Mouse (Mus musculus): ENCODE results near the gene Gm45062. TPM values are rescaled to one million over a fixed set of nuclear protein-coding genes. Genes with fewer than 3 reads are reported as not detected.

Gm45062 gene
- polyA plus RNA-seq, 1 experiment from 2014 or later: 9.7 TPM

DNA sequence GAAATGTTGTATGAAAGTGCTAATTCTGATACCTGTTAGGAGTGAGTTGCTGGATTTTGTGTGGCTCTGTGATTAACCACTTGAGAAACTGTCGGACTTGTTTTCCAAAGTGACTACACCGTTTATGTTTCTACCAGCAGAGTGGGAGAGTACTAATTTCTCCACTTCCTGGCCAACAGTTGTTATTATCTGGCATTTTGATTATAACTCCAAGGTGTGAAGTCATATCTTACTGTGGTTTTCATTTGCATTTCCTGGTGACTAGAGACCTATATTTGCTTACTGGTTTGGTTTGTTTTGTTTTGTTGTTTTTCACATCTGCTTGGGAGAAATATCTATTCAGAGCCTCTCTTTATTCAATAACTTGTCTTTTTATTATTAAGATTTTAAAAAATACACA is 149.1 kb downstream of the Gm45062 start:
- Histone ChIP-seq H3K9me3 (no peaks in the 10 kb centered on the region), H3K36me3 (no peaks in the 10 kb centered on the region), H3K27me3 (no peaks in the 10 kb centered on the region), H3K9ac (no peak overlapping the region), H3K27ac (no peak overlapping the region), H3K4me2 (no peak overlapping the region), H3K4me3 (no peak overlapping the region), H3K4me1 (no peaks in the 10 kb centered on the region)
- 74% methylated on average over 2 of the region's 2 CpGs for WGBS
- ATAC-seq (ENCODE audit: insufficient number of reproducible peaks, low FRiP score, low TSS enrichment, low read depth): no peak

DNA sequence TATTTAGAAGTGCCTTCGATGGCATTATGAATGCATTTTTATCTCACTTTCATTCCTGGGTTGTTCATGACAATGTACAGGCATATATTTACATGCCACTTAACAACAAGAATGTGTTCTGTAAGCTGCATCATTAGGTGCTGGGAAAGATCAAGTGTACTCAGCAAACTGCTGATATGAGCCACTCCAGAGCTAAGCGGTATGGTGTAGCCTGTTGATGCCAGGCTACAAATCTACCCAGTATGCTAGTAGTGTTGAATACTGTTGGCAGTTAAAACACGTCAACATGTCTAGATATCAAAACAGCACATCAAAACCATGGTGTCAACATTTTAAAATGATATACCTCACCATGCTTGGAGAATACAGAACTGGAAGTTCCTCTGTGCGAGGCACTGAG is 150.6 kb downstream of the Gm45062 start:
- Histone ChIP-seq H3K4me1 (no peaks in the 10 kb centered on the region), H3K4me3 (no peak overlapping the region), H3K9me3 (no peaks in the 10 kb centered on the region), H3K27me3 (no peaks in the 10 kb centered on the region), H3K27ac (no peak overlapping the region), H3K4me2 (no peak overlapping the region), H3K36me3 (no peaks in the 10 kb centered on the region), H3K9ac (no peak overlapping the region)
- WGBS: 94% methylated on average over 4 of the region's 4 CpGs
- no peak for ATAC-seq (ENCODE audit: insufficient number of reproducible peaks, low FRiP score, low TSS enrichment, low read depth)

DNA sequence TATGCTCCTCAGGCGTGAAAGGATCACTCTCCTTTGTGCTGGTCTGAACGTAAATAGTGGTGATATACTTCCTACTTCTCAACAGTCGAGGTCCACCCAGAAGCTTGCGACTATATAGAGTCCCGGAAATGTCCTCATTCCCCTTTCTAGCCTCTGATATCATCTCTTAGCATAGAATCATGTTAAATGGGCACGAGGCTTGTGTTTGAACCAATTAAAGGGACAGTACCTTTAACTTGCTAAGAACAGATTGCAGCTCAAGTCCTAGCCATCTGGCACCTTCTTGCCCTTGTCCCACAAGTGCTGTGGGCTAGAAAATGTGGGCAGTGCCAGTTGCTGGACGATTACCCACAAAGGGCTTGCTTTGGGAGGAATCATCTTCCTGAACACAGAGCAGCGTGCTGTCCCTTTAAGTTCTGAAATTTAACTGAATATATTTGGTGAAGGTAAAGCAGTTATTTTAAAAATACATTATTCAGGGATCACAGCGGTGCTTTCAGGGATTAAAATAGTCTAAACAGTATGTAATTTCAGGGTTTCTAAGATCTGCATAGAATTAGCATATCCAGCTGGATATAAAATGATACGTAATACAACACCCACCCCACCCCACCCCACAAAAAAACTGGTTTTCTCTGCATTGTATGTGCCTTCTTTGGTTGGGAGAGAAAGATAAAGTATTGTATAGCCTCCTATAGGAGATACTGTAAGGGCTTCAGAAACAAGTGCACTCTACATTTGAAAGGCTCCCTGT is 153.8 kb downstream of the Gm45062 start:
- Histone ChIP-seq H3K4me1 (no peaks in the 10 kb centered on the region), H3K27ac (no peak overlapping the region), H3K4me2 (no peak overlapping the region), H3K27me3 (no peaks in the 10 kb centered on the region), H3K9ac (no peak overlapping the region), H3K4me3 (no peak overlapping the region), H3K36me3 (no peaks in the 10 kb centered on the region), H3K9me3 (no peaks in the 10 kb centered on the region)
- 71% methylated on average over 10 of the region's 10 CpGs for WGBS
- ATAC-seq (ENCODE audit: insufficient number of reproducible peaks, low FRiP score, low TSS enrichment, low read depth): no peak

DNA sequence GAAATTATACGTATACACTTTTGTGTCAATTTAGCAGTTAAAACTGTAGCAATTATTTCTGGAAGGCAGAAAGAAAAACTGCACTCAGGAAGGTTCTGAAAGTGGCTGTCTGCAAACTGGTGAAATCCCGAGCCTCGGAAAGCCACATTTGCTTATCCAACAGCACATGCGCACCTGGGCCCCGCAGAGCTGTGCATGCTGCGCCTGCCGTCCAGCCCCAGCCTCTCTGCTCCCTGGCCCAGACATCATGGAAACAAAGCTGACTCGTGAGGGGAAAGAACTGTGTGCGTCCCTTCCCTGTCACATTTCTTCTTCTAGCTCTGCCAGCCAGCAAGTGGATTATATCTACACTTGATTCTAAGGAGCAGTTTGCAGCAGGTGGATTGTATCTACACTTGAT is 154.8 kb downstream of the Gm45062 start:
- Histone ChIP-seq H3K9ac (no peak overlapping the region), H3K9me3 (no peaks in the 10 kb centered on the region), H3K4me1 (no peaks in the 10 kb centered on the region), H3K4me3 (no peak overlapping the region), H3K27ac (no peak overlapping the region), H3K4me2 (no peak overlapping the region), H3K27me3 (no peaks in the 10 kb centered on the region), H3K36me3 (no peaks in the 10 kb centered on the region)
- no peak for ATAC-seq (ENCODE audit: insufficient number of reproducible peaks, low FRiP score, low TSS enrichment, low read depth)
- WGBS: 59% methylated on average over 9 of the region's 9 CpGs

DNA sequence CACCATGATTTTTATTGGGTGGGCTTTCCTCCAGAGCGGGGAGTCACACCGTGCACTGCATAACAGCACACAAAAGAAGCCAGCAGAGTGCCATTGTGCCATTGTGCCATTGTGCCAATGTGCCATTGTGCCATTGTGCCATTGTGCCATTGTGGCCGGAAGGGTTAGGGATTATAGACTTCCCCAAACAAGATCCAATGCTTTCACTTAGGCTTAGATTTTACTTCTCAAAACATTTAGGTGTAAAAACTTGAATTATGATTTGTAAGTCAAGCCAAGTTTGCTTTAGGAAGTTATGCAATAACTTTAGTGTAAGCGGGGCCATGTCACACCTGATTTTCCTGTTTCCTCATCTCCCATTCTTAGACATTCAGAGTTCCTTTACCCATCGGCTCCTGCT is 156.6 kb downstream of the Gm45062 start:
- 82% methylated on average over 5 of the region's 5 CpGs for WGBS
- H3K9ac ChIP-seq: no peak overlapping the region
- H3K27me3 ChIP-seq: no peaks in the 10 kb centered on the region
- no peaks in the 10 kb centered on the region for H3K9me3 ChIP-seq
- H3K4me3 ChIP-seq: no peak overlapping the region
- ATAC-seq (ENCODE audit: insufficient number of reproducible peaks, low FRiP score, low TSS enrichment, low read depth): no peak
- peaks cover 4% of the 10 kb centered on the region; the same call in 1 of the 2 replicates for H3K4me1 ChIP-seq
- no peak overlapping the region for H3K27ac ChIP-seq
- no peak overlapping the region for H3K4me2 ChIP-seq
- no peaks in the 10 kb centered on the region for H3K36me3 ChIP-seq

DNA sequence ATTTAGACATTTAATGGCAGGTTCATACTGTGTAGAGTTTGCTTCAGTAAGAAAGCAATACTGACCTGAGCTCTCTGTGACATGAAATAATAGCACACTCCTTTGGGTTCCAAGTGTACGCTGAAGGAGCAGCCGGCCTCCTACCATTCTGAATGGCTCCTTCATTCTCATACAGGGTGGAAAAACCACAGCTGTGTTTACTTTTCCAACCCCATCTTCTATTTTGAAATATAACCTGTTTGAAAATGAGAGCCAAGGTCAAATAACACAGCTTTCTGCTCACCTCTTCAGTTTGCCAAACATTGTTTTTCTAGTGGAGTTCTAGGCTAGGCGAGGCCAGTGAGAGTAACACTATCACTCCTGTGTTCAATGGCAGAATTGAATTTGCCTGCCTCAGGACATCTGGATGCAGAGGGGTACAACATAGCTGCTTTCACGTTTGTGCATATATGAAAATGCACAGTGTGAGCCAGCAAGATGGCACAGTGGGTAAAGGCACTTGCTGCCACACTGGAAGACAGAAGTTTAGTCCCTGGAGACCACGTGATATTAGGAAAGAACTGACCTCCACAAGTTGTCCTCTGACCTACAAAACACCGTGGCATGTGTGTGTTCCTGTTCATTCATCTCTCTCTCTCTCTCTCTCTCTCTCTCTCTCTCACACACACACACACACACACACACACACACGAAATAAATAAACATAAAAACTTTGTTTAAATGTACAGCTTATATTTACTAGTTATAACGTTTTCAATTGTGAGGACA is 157.7 kb downstream of the Gm45062 start:
- no peak for ATAC-seq (ENCODE audit: insufficient number of reproducible peaks, low FRiP score, low TSS enrichment, low read depth)
- Histone ChIP-seq H3K9ac (no peak overlapping the region), H3K4me3 (no peak overlapping the region), H3K4me1 (peaks cover 4% of the 10 kb centered on the region; the same call in 1 of the 2 replicates), H3K9me3 (no peaks in the 10 kb centered on the region), H3K27ac (0 out of 2 replicates have a peak overlapping the region, but pooled peaks have one; percentile 11), H3K36me3 (no peaks in the 10 kb centered on the region), H3K4me2 (no peak overlapping the region), H3K27me3 (no peaks in the 10 kb centered on the region)
- 72% methylated on average over 8 of the region's 8 CpGs for whole genome bisulfite sequencing

DNA sequence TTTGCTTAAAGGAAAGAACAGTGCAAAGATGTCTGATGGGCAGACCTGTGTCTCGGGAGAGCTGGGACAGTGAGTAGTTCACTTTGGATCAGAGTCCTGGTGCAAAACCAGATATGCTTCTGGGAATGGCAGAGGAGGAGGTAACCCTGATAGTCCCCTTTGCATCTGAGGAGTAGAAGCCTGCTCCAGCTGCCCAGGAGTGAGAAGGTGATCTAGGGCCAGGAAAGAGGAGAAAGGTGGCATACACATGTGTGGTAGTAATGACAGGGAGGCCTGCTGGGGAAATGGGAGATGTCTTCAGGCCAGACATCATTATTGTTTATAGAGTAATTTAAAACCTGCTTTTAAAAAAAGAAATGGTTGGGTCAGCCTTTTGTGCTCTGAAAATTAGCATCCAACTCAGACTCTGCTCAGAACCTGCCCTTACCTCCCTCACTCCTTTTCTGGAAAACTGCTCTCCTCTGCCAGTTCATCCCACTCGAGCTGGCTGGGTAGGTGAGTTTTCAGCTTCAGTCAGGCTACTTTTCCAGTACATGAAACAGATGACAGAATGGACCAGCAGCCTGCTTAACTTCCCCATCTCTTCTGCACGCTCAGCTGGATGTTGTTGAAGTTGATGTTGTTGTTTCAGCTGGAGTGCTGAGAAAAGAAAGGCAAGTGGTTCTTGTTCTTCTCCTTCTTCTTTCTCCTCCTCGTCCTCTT is 160.4 kb downstream of the Gm45062 start:
- 46% methylated on average over 4 of the region's 4 CpGs for WGBS
- Histone ChIP-seq H3K27ac (no peak overlapping the region), H3K4me2 (no peak overlapping the region), H3K9me3 (no peaks in the 10 kb centered on the region), H3K4me1 (peaks cover 4% of the 10 kb centered on the region; the same call in 1 of the 2 replicates), H3K36me3 (no peaks in the 10 kb centered on the region), H3K9ac (no peak overlapping the region), H3K4me3 (no peak overlapping the region), H3K27me3 (no peaks in the 10 kb centered on the region)
- ATAC-seq (ENCODE audit: insufficient number of reproducible peaks, low FRiP score, low TSS enrichment, low read depth): no peak

DNA sequence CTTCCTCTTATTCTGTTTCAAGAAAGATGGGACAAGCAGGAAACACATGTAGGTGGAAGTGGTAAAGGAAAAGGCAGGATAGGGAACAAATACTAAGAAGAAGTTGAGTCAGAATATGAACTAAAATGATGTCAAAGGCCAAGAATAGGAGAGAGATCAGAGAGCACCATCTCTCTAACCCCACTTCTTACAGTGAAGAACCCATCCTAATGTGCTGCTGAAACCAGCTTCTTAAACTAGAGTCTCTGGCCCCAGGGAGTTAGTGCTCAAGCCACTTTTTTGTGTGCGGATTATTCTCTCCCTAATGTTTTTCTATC is 160.9 kb downstream of the Gm45062 start:
- H3K27ac ChIP-seq: no peak overlapping the region
- no peaks in the 10 kb centered on the region for H3K36me3 ChIP-seq
- no peak overlapping the region for H3K4me2 ChIP-seq
- H3K27me3 ChIP-seq: no peaks in the 10 kb centered on the region
- 82% methylated on average over 1 of the region's 1 CpGs for WGBS
- no peaks in the 10 kb centered on the region for H3K9me3 ChIP-seq
- no peak overlapping the region for H3K9ac ChIP-seq
- no peak overlapping the region for H3K4me3 ChIP-seq
- H3K4me1 ChIP-seq: peaks cover 4% of the 10 kb centered on the region; the same call in 1 of the 2 replicates
- ATAC-seq (ENCODE audit: insufficient number of reproducible peaks, low FRiP score, low TSS enrichment, low read depth): no peak

DNA sequence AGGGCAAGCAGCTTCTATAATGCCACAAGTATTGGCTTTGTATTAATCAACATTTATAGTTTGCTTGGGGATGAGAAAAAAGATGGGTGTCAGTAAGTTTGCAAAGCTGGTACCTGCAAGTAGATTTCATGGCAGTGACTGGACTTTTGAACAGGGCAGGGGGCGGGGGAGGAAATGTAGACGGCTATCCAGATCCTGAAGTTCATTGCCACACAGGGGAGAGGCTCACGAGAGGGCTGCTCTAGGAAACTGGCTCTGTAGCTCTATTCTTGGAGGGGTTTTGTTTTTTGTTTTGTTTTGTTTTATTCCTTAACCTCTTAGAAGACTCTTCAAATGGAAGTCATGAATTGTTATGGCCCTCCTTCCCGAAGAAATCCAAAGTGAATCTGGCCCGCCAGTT is 162.2 kb downstream of the Gm45062 start:
- ATAC-seq (ENCODE audit: insufficient number of reproducible peaks, low FRiP score, low TSS enrichment, low read depth): no peak
- Histone ChIP-seq H3K4me2 (no peak overlapping the region), H3K9ac (no peak overlapping the region), H3K27me3 (no peaks in the 10 kb centered on the region), H3K9me3 (no peaks in the 10 kb centered on the region), H3K4me3 (no peak overlapping the region), H3K36me3 (no peaks in the 10 kb centered on the region), H3K4me1 (peaks cover 4% of the 10 kb centered on the region; the same call in 1 of the 2 replicates), H3K27ac (no peak overlapping the region)
- WGBS: 67% methylated on average over 5 of the region's 5 CpGs

DNA sequence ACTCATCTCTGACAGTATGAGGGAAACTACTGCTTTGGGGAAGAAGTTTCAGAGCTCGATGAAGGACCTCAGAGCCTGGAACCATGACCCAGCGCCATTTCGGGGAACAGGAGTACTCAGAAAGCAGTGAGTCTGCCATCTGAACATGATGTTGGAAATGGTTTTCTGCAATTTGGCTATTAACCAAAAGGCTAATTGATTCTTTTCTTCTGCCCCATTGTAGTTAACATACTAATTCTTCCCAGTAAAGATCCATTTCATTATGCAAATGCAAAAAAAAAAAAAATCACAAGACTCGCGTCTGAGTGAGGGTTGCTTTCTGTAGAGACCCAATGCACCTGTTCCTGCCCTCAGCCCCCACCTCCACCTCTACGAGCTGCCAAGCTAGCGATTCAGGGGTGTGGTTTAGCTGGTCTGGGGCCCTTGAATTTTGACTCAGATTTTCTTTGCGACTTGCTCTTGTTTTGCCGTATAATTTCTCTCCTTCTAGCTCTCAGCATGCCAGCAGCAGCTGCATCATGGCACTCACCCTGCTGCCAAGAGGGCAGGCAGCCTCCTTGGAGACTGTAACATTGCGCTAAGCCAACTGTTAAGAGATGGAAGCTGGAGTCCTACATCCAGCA is 162.8 kb downstream of the Gm45062 start:
- Histone ChIP-seq H3K27me3 (no peaks in the 10 kb centered on the region), H3K9me3 (no peaks in the 10 kb centered on the region), H3K4me1 (peaks cover 4% of the 10 kb centered on the region; the same call in 1 of the 2 replicates), H3K36me3 (no peaks in the 10 kb centered on the region), H3K4me3 (no peak overlapping the region), H3K4me2 (no peak overlapping the region), H3K27ac (no peak overlapping the region), H3K9ac (no peak overlapping the region)
- ATAC-seq (ENCODE audit: insufficient number of reproducible peaks, low FRiP score, low TSS enrichment, low read depth): no peak
- 68% methylated on average over 10 of the region's 10 CpGs for WGBS

DNA sequence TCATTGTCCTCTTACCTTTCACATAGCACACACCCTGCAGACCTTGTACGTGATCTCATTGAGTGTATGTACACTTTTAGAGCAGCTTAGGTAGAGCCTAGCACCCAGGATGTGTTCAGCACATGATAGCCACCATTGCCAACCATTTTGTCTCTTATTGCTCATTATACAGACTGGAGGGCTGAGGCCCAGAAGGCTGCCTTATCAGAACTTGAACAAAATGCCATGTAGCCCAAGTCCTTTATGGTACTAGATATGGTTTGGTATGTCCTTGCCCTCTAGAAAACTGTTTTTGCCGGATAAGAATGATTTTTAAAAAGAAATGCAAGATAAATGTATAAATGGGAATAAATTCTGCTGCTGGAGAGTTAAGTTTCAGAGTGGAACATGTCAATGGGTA is 163.9 kb downstream of the Gm45062 start:
- Histone ChIP-seq H3K9me3 (no peaks in the 10 kb centered on the region), H3K4me3 (no peak overlapping the region), H3K36me3 (no peaks in the 10 kb centered on the region), H3K4me2 (no peak overlapping the region), H3K27me3 (no peaks in the 10 kb centered on the region), H3K4me1 (peaks cover 4% of the 10 kb centered on the region; the same call in 1 of the 2 replicates), H3K27ac (no peak overlapping the region), H3K9ac (no peak overlapping the region)
- ATAC-seq (ENCODE audit: insufficient number of reproducible peaks, low FRiP score, low TSS enrichment, low read depth): no peak
- WGBS: 89% methylated on average over 2 of the region's 2 CpGs
